17 mouse cellular contexts compared by ENCODE assay signal in genomic region chr1:149911050-149911449, GRCm38 (mm10). TPM values are rescaled to one million over a fixed set of nuclear protein-coding genes. Genes with fewer than 3 reads are reported as not detected.
A peak's percentile ranks its signal among the peaks of the same experiment; 100 is the strongest.
DNase-seq lines count a peak whose midpoint lies in the region; ATAC-seq and TF ChIP-seq lines count a peak whose summit lies in the region.
"Had no signal": no experiment of that assay in that cellular context is flagged by ENCODE, and none has a peak within 500 bp of the region (broad histone marks: within the 10 kb centered on the region; RNA-seq: fewer than 3 reads in every experiment).

No protein-coding gene starts in this region.

- no peak overlapping the region for H3K4me2 ChIP-seq in lung, embryonic 14.5 days
- H3K4me2 ChIP-seq: hindbrain, embryonic 13.5 days; intestine, embryonic 15.5 days; midbrain, embryonic 12.5 days had no signal

- no peaks in the 10 kb centered on the region for H3K9me3 ChIP-seq in lung, embryonic 14.5 days (ENCODE audit: low read depth, low read length)
- H3K9me3 ChIP-seq in heart, embryonic 10.5 days, result no peaks in the 10 kb centered on the region
- H3K9me3 ChIP-seq: hindbrain, embryonic 13.5 days; intestine, embryonic 15.5 days; midbrain, embryonic 12.5 days had no signal

- TF ChIP-seq CTCF in lung, embryonic 14.5 days (IDR thresholded peaks at IDR 0.05; ENCODE audit: low read depth), result no peak
- no peak for TF ChIP-seq CTCF in bone marrow macrophage, adult 2 months (IDR thresholded peaks at IDR 0.05; ENCODE audit: low read depth, low read length)

- H3K36me3 ChIP-seq in lung, embryonic 14.5 days (ENCODE audit: insufficient read depth), result no peaks in the 10 kb centered on the region
- no peaks in the 10 kb centered on the region for H3K36me3 ChIP-seq in heart, embryonic 10.5 days
- H3K36me3 ChIP-seq: hindbrain, embryonic 13.5 days; intestine, embryonic 15.5 days; midbrain, embryonic 12.5 days had no signal

- no peak overlapping the region for H3K9ac ChIP-seq in lung, embryonic 14.5 days
- H3K9ac ChIP-seq: forebrain, postnatal 0 days; hindbrain, embryonic 13.5 days; intestine, embryonic 15.5 days; midbrain, embryonic 12.5 days had no signal

- H3K27me3 ChIP-seq in lung, embryonic 14.5 days (ENCODE audit: insufficient read depth, low read length), result no peaks in the 10 kb centered on the region
- H3K27me3 ChIP-seq in heart, embryonic 10.5 days (ENCODE audit: insufficient read depth, poor library complexity, severe bottlenecking), result no peaks in the 10 kb centered on the region
- H3K27me3 ChIP-seq: hindbrain, embryonic 13.5 days; intestine, embryonic 15.5 days; midbrain, embryonic 12.5 days had no signal

- no peaks in the 10 kb centered on the region; the same call in 1 of the 2 replicates for H3K4me1 ChIP-seq in lung, embryonic 14.5 days (ENCODE audit: insufficient read depth)
- peaks cover 14% of the 10 kb centered on the region for H3K4me1 ChIP-seq in bone marrow macrophage, adult 2 months (ENCODE audit: control insufficient read depth, insufficient read depth, low read length)
- no peaks in the 10 kb centered on the region for H3K4me1 ChIP-seq in heart, embryonic 10.5 days
- H3K4me1 ChIP-seq: hindbrain, embryonic 13.5 days; intestine, embryonic 15.5 days; midbrain, embryonic 12.5 days had no signal

- ATAC-seq in lung, embryonic 14.5 days (ENCODE audit: insufficient read depth), result no peak; the same call in 1 of the 2 replicates
- ATAC-seq in granulocyte monocyte progenitor cell, adult 5-6 weeks (replicated peaks; ENCODE audit: poor library complexity, severe bottlenecking), result peak; percentile 100
- ATAC-seq in monocyte, adult 5-6 weeks (replicated peaks; ENCODE audit: insufficient number of reproducible peaks, low FRiP score, low TSS enrichment, poor library complexity, severe bottlenecking), result peak; percentile 75; the same call in 1 of the 2 replicates
- ATAC-seq: forebrain, postnatal 0 days; intestine, embryonic 15.5 days had no signal

- peak; percentile 29 for DNase-seq in lung, embryonic 14.5 days
- no peak for DNase-seq in lung, postnatal 25 days (ENCODE audit: low spot score)
- DNase-seq in Muller cell, postnatal 12 days (ENCODE audit: inconsistent ontology term), result no peak
- no peak for DNase-seq in heart, embryonic 10.5 days (ENCODE audit: low spot score)
- DNase-seq: adrenal gland, adult 8-10 months; cerebellum, adult 18-20 months; forebrain, postnatal 0 days; gastrocnemius, adult 2 months; heart, adult 18-20 months; thymus, adult 2 months had no signal

- 62% methylated on average over 4 of the region's 4 CpGs for WGBS in lung, embryonic 14.5 days
- WGBS in heart, embryonic 10.5 days, result 75% methylated on average over 4 of the region's 4 CpGs

- no peak overlapping the region for H3K27ac ChIP-seq in lung, embryonic 14.5 days (ENCODE audit: low read depth)
- peak overlapping the region; percentile 35; the same call in 1 of the 2 replicates for H3K27ac ChIP-seq in bone marrow macrophage, adult 2 months (ENCODE audit: insufficient read depth, low read depth, low read length)
- no peak overlapping the region for H3K27ac ChIP-seq in heart, embryonic 10.5 days
- H3K27ac ChIP-seq: gastrocnemius, adult 2 months; hindbrain, embryonic 13.5 days; intestine, embryonic 15.5 days; layer of hippocampus, adult 2 months; midbrain, embryonic 12.5 days had no signal

- no peak overlapping the region for H3K4me3 ChIP-seq in lung, embryonic 14.5 days (ENCODE audit: low read depth, low read length)
- no peak overlapping the region for H3K4me3 ChIP-seq in bone marrow macrophage, adult 2 months (ENCODE audit: insufficient read depth, low read length)
- H3K4me3 ChIP-seq in heart, embryonic 10.5 days, result no peak overlapping the region
- H3K4me3 ChIP-seq: gastrocnemius, adult 2 months; hindbrain, embryonic 13.5 days; intestine, embryonic 15.5 days; layer of hippocampus, adult 2 months; midbrain, embryonic 12.5 days had no signal

- no peak for TF ChIP-seq POLR2A in bone marrow macrophage, adult 2 months (IDR thresholded peaks at IDR 0.05; ENCODE audit: borderline replicate concordance, low read depth, low read length)

RNA-seq across cellular contexts. Expression of gene Pla2g4a, which starts 50.0 kb away (rescaled TPM):
- polyA plus RNA-seq in lung, embryonic 14.5 days (2014; fragmentation: Nextera tagmentation; extraction: Ambion mirVana), result 11.7 and 12.2 TPM in 2 replicates
- polyA plus RNA-seq in bone marrow macrophage, adult 2 months (2012; ENCODE audit: insufficient read depth, insufficient read length, missing spikeins), result 12.5 and 27.1 TPM in 2 replicates
- 30.3 and 75.2 TPM in 2 replicates for total RNA-seq in granulocyte monocyte progenitor cell, adult 5-6 weeks (2014; fragmentation: Nextera tagmentation)
- total RNA-seq in granulocyte monocyte progenitor cell, adult 5-6 weeks (2017), result 53.3 and 59.7 TPM in 2 replicates
- total RNA-seq in monocyte, adult 5-6 weeks (2017), result 16.5 to 30.5 TPM (median 25.9 TPM) in 3 replicates
- 6.3 and 13.7 TPM in 2 replicates for polyA plus RNA-seq in heart, embryonic 10.5 days (2016; fragmentation: Nextera tagmentation; extraction: Ambion mirVana)
